Comparison of ENCODE assay signal across 16 mouse cellular contexts in the genomic region with DNA sequence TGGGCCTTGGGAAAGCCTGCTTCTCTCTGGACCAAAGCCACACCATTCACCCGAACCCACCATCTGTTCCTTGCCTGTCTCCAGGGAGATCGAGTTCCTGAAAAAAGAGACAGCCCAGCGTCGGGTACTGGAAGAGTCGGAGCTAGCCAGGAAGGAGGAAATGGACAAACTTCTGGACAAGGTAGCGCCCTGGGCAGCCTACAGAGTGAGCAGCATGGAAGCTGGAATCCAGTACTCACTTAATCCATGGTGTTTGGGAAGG. TPM values are rescaled to one million over a fixed set of nuclear protein-coding genes. Genes with fewer than 3 reads are reported as not detected.
DNase-seq lines count a peak whose midpoint lies in the region; ATAC-seq lines count a peak whose summit lies in the region.
"Had no signal": no experiment of that assay in that cellular context is flagged by ENCODE, and none has a peak within 500 bp of the region (broad histone marks: within the 10 kb centered on the region; RNA-seq: fewer than 3 reads in every experiment).

No protein-coding gene starts in this region.

- DNase-seq in adrenal gland, postnatal 10 days, result peak; percentile 6
- no peak for DNase-seq in adrenal gland, postnatal 14 days
- DNase-seq in heart, adult 18-20 months, result no peak
- DNase-seq in midbrain, embryonic 10.5 days (ENCODE audit: low spot score), result no peak
- no peak for DNase-seq in retina, embryonic 14.5 days (ENCODE audit: low spot score)
- no peak for DNase-seq in embryo, embryonic 10.5 days (ENCODE audit: low spot score)
- DNase-seq: adrenal gland, postnatal 25 days; kidney, postnatal 10 days; layer of hippocampus, postnatal 36 days; lung, postnatal 10 days; right cerebral cortex, adult 18-20 months had no signal

- H3K4me3 ChIP-seq in heart, embryonic 12.5 days, result no peak overlapping the region
- H3K4me3 ChIP-seq in midbrain, embryonic 10.5 days, result no peak overlapping the region
- no peak overlapping the region for H3K4me3 ChIP-seq in midbrain, embryonic 16.5 days (ENCODE audit: low read depth, low read length)
- H3K4me3 ChIP-seq: limb, embryonic 12.5 days had no signal

- no peak for ATAC-seq in heart, embryonic 12.5 days (ENCODE audit: insufficient number of reproducible peaks, low FRiP score)
- ATAC-seq in midbrain, embryonic 16.5 days, result no peak

- no peaks in the 10 kb centered on the region for H3K27me3 ChIP-seq in heart, embryonic 12.5 days (replicated peaks)
- no peaks in the 10 kb centered on the region for H3K27me3 ChIP-seq in midbrain, embryonic 10.5 days (ENCODE audit: low read depth, poor library complexity, severe bottlenecking)
- H3K27me3 ChIP-seq in midbrain, embryonic 16.5 days (ENCODE audit: control insufficient read depth, insufficient read depth, low read depth, low read length), result no peaks in the 10 kb centered on the region
- H3K27me3 ChIP-seq: limb, embryonic 12.5 days had no signal

- H3K4me1 ChIP-seq in heart, embryonic 12.5 days (replicated peaks), result peaks cover 68% of the 10 kb centered on the region
- peaks cover 63% of the 10 kb centered on the region for H3K4me1 ChIP-seq in midbrain, embryonic 10.5 days
- H3K4me1 ChIP-seq in midbrain, embryonic 16.5 days (ENCODE audit: control insufficient read depth, insufficient read depth, low read length), result peaks cover 39% of the 10 kb centered on the region

- peak overlapping the region; percentile 59; the same call in 1 of the 2 replicates for H3K27ac ChIP-seq in heart, embryonic 12.5 days (ENCODE audit: poor library complexity, severe bottlenecking)
- 0 out of 2 replicates have a peak overlapping the region, but pooled peaks have one; percentile 13 for H3K27ac ChIP-seq in midbrain, embryonic 10.5 days (replicated peaks)
- H3K27ac ChIP-seq in midbrain, embryonic 16.5 days (ENCODE audit: low read length), result no peak overlapping the region
- H3K27ac ChIP-seq: limb, embryonic 12.5 days had no signal

- H3K9me3 ChIP-seq in heart, embryonic 12.5 days (replicated peaks), result no peaks in the 10 kb centered on the region
- no peaks in the 10 kb centered on the region for H3K9me3 ChIP-seq in midbrain, embryonic 10.5 days (replicated peaks)
- H3K9me3 ChIP-seq in midbrain, embryonic 16.5 days (replicated peaks; ENCODE audit: control insufficient read depth, low read length, poor library complexity, severe bottlenecking), result no peaks in the 10 kb centered on the region
- H3K9me3 ChIP-seq: limb, embryonic 12.5 days had no signal

- WGBS in heart, embryonic 12.5 days, result 74% methylated on average over 6 of the region's 6 CpGs
- 68% methylated on average over 6 of the region's 6 CpGs for WGBS in midbrain, embryonic 10.5 days
- WGBS in midbrain, embryonic 16.5 days, result 66% methylated on average over 6 of the region's 6 CpGs

- H3K9ac ChIP-seq in heart, embryonic 12.5 days, result no peak overlapping the region
- H3K9ac ChIP-seq in midbrain, embryonic 16.5 days (ENCODE audit: low read depth, low read length), result no peak overlapping the region
- H3K9ac ChIP-seq: limb, embryonic 12.5 days had no signal

- H3K4me2 ChIP-seq in heart, embryonic 12.5 days, result no peak overlapping the region
- no peak overlapping the region for H3K4me2 ChIP-seq in midbrain, embryonic 16.5 days (ENCODE audit: low read length)
- H3K4me2 ChIP-seq: limb, embryonic 12.5 days had no signal

- peaks cover 54% of the 10 kb centered on the region for H3K36me3 ChIP-seq in heart, embryonic 12.5 days
- H3K36me3 ChIP-seq in midbrain, embryonic 10.5 days, result peaks cover 61% of the 10 kb centered on the region
- H3K36me3 ChIP-seq in midbrain, embryonic 16.5 days (ENCODE audit: control insufficient read depth, insufficient read depth, low read length), result peaks cover 32% of the 10 kb centered on the region

RNA-seq across cellular contexts. Expression of a gene that starts 4.8 kb away (rescaled TPM):
- 10 to 100 TPM in 1 of 2 experiments, 1 to 10 TPM in 1; 7.3 to 11.0 TPM for total RNA-seq in adrenal gland, postnatal 10 days (2021)
- total RNA-seq in adrenal gland, postnatal 14 days (2021), result 5.4 and 7.3 TPM in 2 replicates
- polyA plus RNA-seq in heart, embryonic 12.5 days (2016; fragmentation: Nextera tagmentation; extraction: Ambion mirVana), result 14.8 and 16.5 TPM in 2 replicates
- total RNA-seq in heart, adult 18-20 months (2021), result 1 to 10 TPM; 1.1 to 1.9 TPM
- polyA plus RNA-seq in midbrain, embryonic 10.5 days (2016; fragmentation: Nextera tagmentation; extraction: Ambion mirVana), result 40.8 and 58.6 TPM in 2 replicates
- polyA plus RNA-seq in midbrain, embryonic 16.5 days (2015; fragmentation: Nextera tagmentation; extraction: Ambion mirVana), result 164 and 171 TPM in 2 replicates

RNA-seq across cellular contexts. Expression of a gene that starts 14.0 kb away (rescaled TPM):
- 10 to 100 TPM; 83.3 to 96.2 TPM for total RNA-seq in adrenal gland, postnatal 10 days (2021)
- 101 and 109 TPM in 2 replicates for total RNA-seq in adrenal gland, postnatal 14 days (2021)
- 10.4 and 12.2 TPM in 2 replicates for polyA plus RNA-seq in heart, embryonic 12.5 days (2016; fragmentation: Nextera tagmentation; extraction: Ambion mirVana)
- 10 to 100 TPM; 44.8 to 47.2 TPM for total RNA-seq in heart, adult 18-20 months (2021)
- polyA plus RNA-seq in midbrain, embryonic 10.5 days (2016; fragmentation: Nextera tagmentation; extraction: Ambion mirVana), result 8.6 and 9.0 TPM in 2 replicates
- 18.4 and 19.4 TPM in 2 replicates for polyA plus RNA-seq in midbrain, embryonic 16.5 days (2015; fragmentation: Nextera tagmentation; extraction: Ambion mirVana)

RNA-seq across cellular contexts. Expression of a gene that starts 28.7 kb away (rescaled TPM):
- total RNA-seq in adrenal gland, postnatal 10 days (2021), result 10 to 100 TPM in 1 of 2 experiments, 1 to 10 TPM in 1; 4.5 to 16.8 TPM
- total RNA-seq in adrenal gland, postnatal 14 days (2021), result 0.26 TPM in 1 of 2 replicates, not detected in the other
- polyA plus RNA-seq in heart, embryonic 12.5 days (2016; fragmentation: Nextera tagmentation; extraction: Ambion mirVana), result 20.6 and 26.6 TPM in 2 replicates
- 100 to 1,000 TPM; 182 to 184 TPM for total RNA-seq in heart, adult 18-20 months (2021)
- polyA plus RNA-seq in midbrain, embryonic 10.5 days (2016; fragmentation: Nextera tagmentation; extraction: Ambion mirVana), result 0.20 TPM in 1 of 2 replicates, not detected in the other
- polyA plus RNA-seq in midbrain, embryonic 16.5 days (2015; fragmentation: Nextera tagmentation; extraction: Ambion mirVana), result 0.20 TPM in 1 of 2 replicates, not detected in the other
- total RNA-seq: adrenal gland, postnatal 25 days had no signal
- polyA plus RNA-seq: neural tube, embryonic 14.5 days had no signal

RNA-seq across cellular contexts. Expression of a gene that starts 36.3 kb away (rescaled TPM):
- total RNA-seq in adrenal gland, postnatal 10 days (2021), result 100 to 1,000 TPM; 144 to 199 TPM
- 147 and 156 TPM in 2 replicates for total RNA-seq in adrenal gland, postnatal 14 days (2021)
- polyA plus RNA-seq in heart, embryonic 12.5 days (2016; fragmentation: Nextera tagmentation; extraction: Ambion mirVana), result 65.1 and 68.3 TPM in 2 replicates
- total RNA-seq in heart, adult 18-20 months (2021), result 100 to 1,000 TPM; 421 to 452 TPM
- polyA plus RNA-seq in midbrain, embryonic 10.5 days (2016; fragmentation: Nextera tagmentation; extraction: Ambion mirVana), result 9.7 and 15.3 TPM in 2 replicates
- 24.1 and 27.5 TPM in 2 replicates for polyA plus RNA-seq in midbrain, embryonic 16.5 days (2015; fragmentation: Nextera tagmentation; extraction: Ambion mirVana)

RNA-seq across cellular contexts. Expression of a gene that starts 37.5 kb away (rescaled TPM):
- not detected for total RNA-seq in adrenal gland, postnatal 10 days (2021)
- total RNA-seq in adrenal gland, postnatal 14 days (2021), result not detected in 2 replicates
- 0.30 TPM in 1 of 2 replicates, not detected in the other for polyA plus RNA-seq in heart, embryonic 12.5 days (2016; fragmentation: Nextera tagmentation; extraction: Ambion mirVana)
- total RNA-seq in heart, adult 18-20 months (2021), result not detected
- polyA plus RNA-seq in midbrain, embryonic 10.5 days (2016; fragmentation: Nextera tagmentation; extraction: Ambion mirVana), result not detected in 2 replicates
- polyA plus RNA-seq in midbrain, embryonic 16.5 days (2015; fragmentation: Nextera tagmentation; extraction: Ambion mirVana), result not detected in 2 replicates
- total RNA-seq: adrenal gland, postnatal 25 days; layer of hippocampus, postnatal 36 days had no signal
- polyA plus RNA-seq: embryonic facial prominence, embryonic 11.5 days; limb, embryonic 12.5 days; neural tube, embryonic 14.5 days had no signal

Comparison
In these comparisons a context has a peak if more than half of its experiments do, and no peak if none do; other contexts are left out.
1. RNA of a gene that starts 28.7 kb away (total RNA-seq): 182 to 184 TPM in heart, adult 18-20 months; 4.5 to 16.8 TPM in adrenal gland, postnatal 10 days and 0.26 TPM in adrenal gland, postnatal 14 days; every median in the first group is over 10 times any median in the second.